Mouse (Mus musculus): Measurements from ENCODE around the gene Mien1.

Mien1 gene

GRCm38 (mm10) chr11:98459860-98460259 is 21.1 kb upstream of the Mien1 start:
- no peak for DNase-seq (ENCODE audit: low spot score)

- DNase-seq (ENCODE audit: low spot score): no peak
These were observed 20.4 kb upstream of the Mien1 start for GRCm38 (mm10) chr11:98459071-98459741.

GRCm38 (mm10) chr11:98458121-98458990 is 19.6 kb upstream of the Mien1 start:
- DNase-seq (ENCODE audit: low spot score): no peak

- peak; percentile 49 for DNase-seq (ENCODE audit: low spot score)
These were observed 18.8 kb upstream of the Mien1 start for GRCm38 (mm10) chr11:98457367-98458120.

GRCm38 (mm10) chr11:98456945-98457344 is 18.2 kb upstream of the Mien1 start:
- no peak for DNase-seq (ENCODE audit: low spot score)

GRCm38 (mm10) chr11:98456545-98456944 is 17.8 kb upstream of the Mien1 start:
- DNase-seq (ENCODE audit: low spot score): no peak

- DNase-seq (ENCODE audit: low spot score): no peak
These were observed 16.7 kb upstream of the Mien1 start for GRCm38 (mm10) chr11:98455484-98455883.

- DNase-seq (ENCODE audit: low spot score): no peak
These were observed 11.4 kb upstream of the Mien1 start for GRCm38 (mm10) chr11:98449921-98450771.

GRCm38 (mm10) chr11:98449419-98449818 is 10.6 kb upstream of the Mien1 start:
- DNase-seq (ENCODE audit: low spot score): no peak

GRCm38 (mm10) chr11:98448191-98448790 is 9.5 kb upstream of the Mien1 start:
- no peak for DNase-seq (ENCODE audit: low spot score)

GRCm38 (mm10) chr11:98447475-98447834 is 8.7 kb upstream of the Mien1 start:
- no peak for DNase-seq (ENCODE audit: low spot score)

- DNase-seq (ENCODE audit: low spot score): no peak
These were observed 8.0 kb upstream of the Mien1 start for GRCm38 (mm10) chr11:98446562-98447474.

GRCm38 (mm10) chr11:98446213-98446561 is 7.4 kb upstream of the Mien1 start, which contains the start of gene Grb7:
TSS of gene Grb7 (plus strand) at chr11:98446394.
- DNase-seq (ENCODE audit: low spot score): no peak

- DNase-seq (ENCODE audit: low spot score): no peak
These were observed 6.9 kb upstream of the Mien1 start for GRCm38 (mm10) chr11:98445679-98446078.

- DNase-seq (ENCODE audit: low spot score): no peak
These were observed 6.4 kb upstream of the Mien1 start for GRCm38 (mm10) chr11:98445238-98445637.

- no peak for DNase-seq (ENCODE audit: low spot score)
These were observed 4.9 kb upstream of the Mien1 start for GRCm38 (mm10) chr11:98443688-98444087.

GRCm38 (mm10) chr11:98437441-98437840 is 1.4 kb downstream of the Mien1 start:
- DNase-seq (ENCODE audit: low spot score): no peak

GRCm38 (mm10) chr11:98435723-98436122 is 3.1 kb downstream of the Mien1 start:
- no peak for DNase-seq (ENCODE audit: low spot score)

GRCm38 (mm10) chr11:98431743-98432502 is 6.9 kb downstream of the Mien1 start:
- no peak for DNase-seq (ENCODE audit: low spot score)
